ENCODE assay signal across 17 mouse cellular contexts in genomic region chr7:78904175-78904574, GRCm38 (mm10).
"Had no signal": no experiment of that assay in that cellular context is flagged by ENCODE, and none has a peak within 500 bp of the region (broad histone marks: within the 10 kb centered on the region; RNA-seq: fewer than 3 reads in every experiment).

No protein-coding gene starts in this region.

- H3K36me3 ChIP-seq: midbrain, embryonic 15.5 days had no signal

- H3K27ac ChIP-seq: intestine, embryonic 15.5 days; layer of hippocampus, adult 2 months; limb, embryonic 10.5 days; limb, embryonic 13.5 days; liver, embryonic 12.5 days; liver, embryonic 15.5 days; macrophage; midbrain, embryonic 12.5 days; midbrain, embryonic 15.5 days had no signal

- H3K4me1 ChIP-seq: intestine, embryonic 15.5 days; limb, embryonic 10.5 days; limb, embryonic 13.5 days; liver, embryonic 12.5 days; liver, embryonic 15.5 days; midbrain, embryonic 12.5 days; midbrain, embryonic 15.5 days had no signal

- DNase-seq: kidney, adult 11 months; kidney, adult 9 months; kidney, postnatal 25 days; layer of hippocampus, adult 9-11 months; liver; lung, embryonic 14.5 days; thymus, adult 18-20 months; thymus, postnatal 36 days had no signal

- H3K4me3 ChIP-seq: intestine, embryonic 15.5 days; layer of hippocampus, adult 2 months; limb, embryonic 10.5 days; limb, embryonic 13.5 days; liver, embryonic 12.5 days; liver, embryonic 15.5 days; midbrain, embryonic 12.5 days; midbrain, embryonic 15.5 days had no signal

- H3K27me3 ChIP-seq: intestine, embryonic 15.5 days; limb, embryonic 13.5 days; liver, embryonic 12.5 days; liver, embryonic 15.5 days; midbrain, embryonic 12.5 days; midbrain, embryonic 15.5 days had no signal

- H3K9ac ChIP-seq: intestine, embryonic 15.5 days; limb, embryonic 13.5 days; liver, embryonic 12.5 days; liver, embryonic 15.5 days; lung, embryonic 14.5 days; midbrain, embryonic 12.5 days; midbrain, embryonic 15.5 days had no signal

- H3K4me2 ChIP-seq: intestine, embryonic 15.5 days; limb, embryonic 13.5 days; liver, embryonic 12.5 days; liver, embryonic 15.5 days; lung, embryonic 14.5 days; midbrain, embryonic 12.5 days; midbrain, embryonic 15.5 days had no signal

- H3K9me3 ChIP-seq: intestine, embryonic 15.5 days; limb, embryonic 10.5 days; limb, embryonic 13.5 days; liver, embryonic 12.5 days; liver, embryonic 15.5 days; midbrain, embryonic 12.5 days; midbrain, embryonic 15.5 days had no signal

- ATAC-seq: intestine, embryonic 15.5 days; midbrain, embryonic 15.5 days had no signal
